Mouse (Mus musculus): ENCODE results near the gene Aars2.

DNA sequence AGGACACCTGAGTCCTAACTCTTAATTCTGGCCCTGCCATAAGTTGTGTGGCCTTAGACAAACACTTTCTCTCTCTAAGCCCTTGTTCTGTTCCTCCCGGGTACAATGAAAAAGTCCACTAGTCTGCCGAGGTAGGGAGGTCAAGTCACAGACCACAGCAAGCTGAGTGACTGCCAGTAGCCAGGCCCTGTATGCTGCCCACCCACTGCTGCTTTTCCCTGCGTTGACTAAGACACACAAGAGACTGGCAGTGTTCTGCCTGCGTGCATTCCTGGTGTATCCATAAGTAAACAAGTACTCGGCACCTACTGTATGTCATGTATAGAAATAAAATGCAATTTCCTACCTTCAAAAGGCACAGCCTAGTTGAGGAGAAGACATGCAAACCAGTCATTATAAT lies 43.6 kb downstream of the Aars2 start:
- TF ChIP-seq SMC3 (IDR thresholded peaks at IDR 0.05; ENCODE audit: low read depth, low read length) (no peak), HCFC1 (IDR thresholded peaks at IDR 0.05; ENCODE audit: low read depth, low read length) (no peak), USF2 (conservative IDR thresholded peaks at IDR 0.05; ENCODE audit: low read depth, low read length) (no peak), USF1 (IDR thresholded peaks at IDR 0.05; ENCODE audit: low read depth, low read length) (no peak), POLR2A (IDR thresholded peaks at IDR 0.05; ENCODE audit: low read depth, low read length) (no peak), RCOR1 (conservative IDR thresholded peaks at IDR 0.05; ENCODE audit: low read depth, low read length) (no peak), MXI1 (IDR thresholded peaks at IDR 0.05; ENCODE audit: low read depth, low read length) (no peak), ZC3H11A (IDR thresholded peaks at IDR 0.05; ENCODE audit: low read depth, low read length) (no peak), MEF2A (IDR thresholded peaks at IDR 0.05; ENCODE audit: borderline replicate concordance, low read depth, low read length) (no peak)
